Mouse (Mus musculus) intestine, postnatal 0 days (tissue): ENCODE data around the gene Gm10188. TPM values are rescaled to one million over a fixed set of nuclear protein-coding genes. Genes with fewer than 3 reads are reported as not detected.

Experiments used
- ATAC-seq: fragments of 200-750 bp; cut with Nextera tagmentation; 2 replicates; pipeline ENCODE4 v1.8.0; 2017; ENCODE audit warnings: mild to moderate bottlenecking, moderate TSS enrichment, moderate library complexity
- H3K27ac ChIP-seq: fragments of 300-500 bp; sonication (generic); 2 replicates; pipeline ENCODE4 v1.5.1; 2014; ENCODE audit warnings: mild to moderate bottlenecking, low read depth, low read length, moderate library complexity
- H3K27me3 ChIP-seq: fragments of 300-500 bp; sonication (generic); replicated peaks from 2 replicates; pipeline ENCODE4 v1.6.1; 2014; ENCODE audit warnings: low read length, mixed read lengths; ENCODE audit not compliant: control insufficient read depth, insufficient read depth
- H3K36me3 ChIP-seq: fragments of 300-500 bp; sonication (generic); 2 replicates; pipeline ENCODE4 v1.6.1; 2014; ENCODE audit warnings: mild to moderate bottlenecking, moderate library complexity; ENCODE audit not compliant: control insufficient read depth, insufficient read depth
- H3K4me1 ChIP-seq: fragments of 300-500 bp; sonication (generic); replicated peaks from 2 replicates; pipeline ENCODE4 v1.6.1; 2014; ENCODE audit warnings: antibody characterized with exemption, low read length, mixed read lengths; ENCODE audit not compliant: control insufficient read depth, insufficient read depth
- H3K4me2 ChIP-seq: fragments of 300-500 bp; sonication (generic); replicated peaks from 2 replicates; pipeline ENCODE4 v1.6.1; 2014; ENCODE audit warnings: low read depth, mild to moderate bottlenecking, moderate library complexity
- H3K4me3 ChIP-seq: fragments of 300-500 bp; sonication (generic); 2 replicates; pipeline ENCODE4 v1.5.1; 2014; ENCODE audit warnings: low read depth, low read length
- H3K9ac ChIP-seq: fragments of 300-500 bp; sonication (generic); 2 replicates; pipeline ENCODE4 v1.6.1; 2014; ENCODE audit warnings: mild to moderate bottlenecking, low read depth, low read length
- H3K9me3 ChIP-seq: fragments of 300-500 bp; sonication (generic); 2 replicates; pipeline ENCODE4 v1.6.1; 2016; ENCODE audit warnings: mixed run types; ENCODE audit not compliant: control insufficient read depth
- CTCF ChIP-seq: sonication (generic); IDR thresholded peaks from 2 replicates; pipeline ENCODE4 v1.5.1; 2016; ENCODE audit warnings: low read depth, mild to moderate bottlenecking, control low read depth, antibody characterized with exemption, moderate library complexity
- WGBS: fragments of 180-500 bp; shearing (Covaris S2); extraction: QIAGEN DNeasy Blood & Tissue Kit; methylation state at CpG from one replicate; pipeline ENCODE4 v1.1.7; 2014; 5-methylcytosine and 5-hydroxymethylcytosine counted together
- polyA plus RNA-seq: library from polyadenylated mRNA; unstranded; fragments of >200 nt; fragmentation: Nextera tagmentation; extraction: Ambion mirVana; gene quantifications from 2 replicates; pipeline ENCODE4 v1.2.1, GENCODE M21; 2015

Gm10188 gene
- polyA plus RNA-seq, 1 experiment from 2014 or later: not detected

- no peaks in the 10 kb centered on the region for H3K9me3 ChIP-seq
- peaks cover 19% of the 10 kb centered on the region; the same call in 1 of the 2 replicates for H3K27me3 ChIP-seq
- no peaks in the 10 kb centered on the region for H3K4me1 ChIP-seq
- no peak overlapping the region for H3K4me3 ChIP-seq
- no peak for TF ChIP-seq CTCF
- ATAC-seq: no peak
- no peaks in the 10 kb centered on the region for H3K36me3 ChIP-seq
- no peak overlapping the region for H3K27ac ChIP-seq
- H3K4me2 ChIP-seq: no peak overlapping the region
- 82% methylated on average over 6 of the region's 6 CpGs for WGBS
- H3K9ac ChIP-seq: no peak overlapping the region
These were observed 30.3 kb downstream of the Gm10188 start for GRCm38 (mm10) chr1:132199244-132199643.

- no peak for TF ChIP-seq CTCF
- WGBS: 86% methylated on average over 16 of the region's 16 CpGs
- Histone ChIP-seq H3K4me2 (no peak overlapping the region), H3K27ac (no peak overlapping the region), H3K9me3 (no peaks in the 10 kb centered on the region), H3K4me1 (no peaks in the 10 kb centered on the region), H3K27me3 (peaks cover 26% of the 10 kb centered on the region), H3K9ac (no peak overlapping the region), H3K4me3 (no peak overlapping the region), H3K36me3 (no peaks in the 10 kb centered on the region)
- ATAC-seq: no peak
These were observed 31.0 kb downstream of the Gm10188 start for GRCm38 (mm10) chr1:132198401-132199071.

- H3K4me2 ChIP-seq: no peak overlapping the region
- no peak overlapping the region for H3K4me3 ChIP-seq
- no peak overlapping the region for H3K27ac ChIP-seq
- H3K9ac ChIP-seq: no peak overlapping the region
- peaks cover 34% of the 10 kb centered on the region for H3K27me3 ChIP-seq
- no peaks in the 10 kb centered on the region for H3K4me1 ChIP-seq
- TF ChIP-seq CTCF: no peak
- H3K9me3 ChIP-seq: no peaks in the 10 kb centered on the region
- ATAC-seq: no peak
- 26% methylated on average over 9 of the region's 9 CpGs for WGBS
- H3K36me3 ChIP-seq: no peaks in the 10 kb centered on the region
These were observed 31.9 kb downstream of the Gm10188 start for GRCm38 (mm10) chr1:132197666-132198065.

- Histone ChIP-seq H3K27ac (no peak overlapping the region), H3K4me1 (no peaks in the 10 kb centered on the region), H3K36me3 (no peaks in the 10 kb centered on the region), H3K9me3 (no peaks in the 10 kb centered on the region), H3K27me3 (peaks cover 48% of the 10 kb centered on the region), H3K4me2 (no peak overlapping the region), H3K4me3 (no peak overlapping the region), H3K9ac (no peak overlapping the region)
- no peak for TF ChIP-seq CTCF
- ATAC-seq: no peak
- WGBS: 44% methylated on average over 7 of the region's 7 CpGs
These were observed 33.2 kb downstream of the Gm10188 start for GRCm38 (mm10) chr1:132196337-132196736.

- Histone ChIP-seq H3K36me3 (no peaks in the 10 kb centered on the region), H3K4me3 (no peak overlapping the region), H3K27ac (no peak overlapping the region), H3K4me2 (no peak overlapping the region), H3K4me1 (no peaks in the 10 kb centered on the region), H3K27me3 (peaks cover 52% of the 10 kb centered on the region), H3K9me3 (no peaks in the 10 kb centered on the region), H3K9ac (no peak overlapping the region)
- WGBS: 57% methylated on average over 5 of the region's 5 CpGs
- TF ChIP-seq CTCF: no peak
- no peak for ATAC-seq
These were observed 33.9 kb downstream of the Gm10188 start for GRCm38 (mm10) chr1:132195681-132196080.

GRCm38 (mm10) chr1:132195100-132195499 is 34.5 kb downstream of the Gm10188 start:
- Histone ChIP-seq H3K4me3 (no peak overlapping the region), H3K9me3 (no peaks in the 10 kb centered on the region), H3K9ac (no peak overlapping the region), H3K4me2 (no peak overlapping the region), H3K4me1 (no peaks in the 10 kb centered on the region), H3K27ac (no peak overlapping the region), H3K36me3 (no peaks in the 10 kb centered on the region), H3K27me3 (peaks cover 55% of the 10 kb centered on the region)
- no peak for ATAC-seq
- TF ChIP-seq CTCF: no peak
- 45% methylated on average over 9 of the region's 9 CpGs for WGBS
